ENCODE assay signal across 13 mouse cellular contexts in genomic region chr10:30624161-30625019, GRCm38 (mm10). TPM values are rescaled to one million over a fixed set of nuclear protein-coding genes. Genes with fewer than 3 reads are reported as not detected.
DNase-seq lines count a peak whose midpoint lies in the region; ATAC-seq and TF ChIP-seq lines count a peak whose summit lies in the region.
"Had no signal": no experiment of that assay in that cellular context is flagged by ENCODE, and none has a peak within 500 bp of the region (broad histone marks: within the 10 kb centered on the region; RNA-seq: fewer than 3 reads in every experiment).

No protein-coding gene starts in this region.

- WGBS in lung, embryonic 14.5 days: 63% methylated on average over 5 of the region's 5 CpGs
- WGBS in forebrain, embryonic 15.5 days: 39% methylated on average over 5 of the region's 5 CpGs
- WGBS in intestine, embryonic 16.5 days: 79% methylated on average over 5 of the region's 5 CpGs

- ATAC-seq in lung, embryonic 14.5 days (ENCODE audit: insufficient read depth): no peak
- peak; percentile 86 for ATAC-seq in forebrain, embryonic 15.5 days (replicated peaks)
- no peak for ATAC-seq in intestine, embryonic 16.5 days

- no peaks in the 10 kb centered on the region for H3K27me3 ChIP-seq in lung, embryonic 14.5 days (ENCODE audit: insufficient read depth, low read length)
- H3K27me3 ChIP-seq in forebrain, embryonic 15.5 days: no peaks in the 10 kb centered on the region
- no peaks in the 10 kb centered on the region for H3K27me3 ChIP-seq in intestine, embryonic 16.5 days (replicated peaks; ENCODE audit: control insufficient read depth, insufficient read depth, low read length)
- H3K27me3 ChIP-seq: megakaryocyte, embryonic 14.5 days had no signal

- no peak overlapping the region for H3K4me2 ChIP-seq in lung, embryonic 14.5 days
- no peak overlapping the region for H3K4me2 ChIP-seq in forebrain, embryonic 15.5 days (replicated peaks)
- H3K4me2 ChIP-seq in intestine, embryonic 16.5 days (ENCODE audit: low read depth, low read length): no peak overlapping the region

- no peak for TF ChIP-seq CTCF in lung, embryonic 14.5 days (IDR thresholded peaks at IDR 0.05; ENCODE audit: low read depth)

- no peak overlapping the region for H3K27ac ChIP-seq in lung, embryonic 14.5 days (ENCODE audit: low read depth)
- H3K27ac ChIP-seq in forebrain, embryonic 15.5 days (replicated peaks): peak overlapping the region; percentile 34
- H3K27ac ChIP-seq in intestine, embryonic 16.5 days (ENCODE audit: low read length): no peak overlapping the region
- H3K27ac ChIP-seq: heart, adult 2 months had no signal

- no peaks in the 10 kb centered on the region for H3K9me3 ChIP-seq in lung, embryonic 14.5 days (ENCODE audit: low read depth, low read length)
- no peaks in the 10 kb centered on the region for H3K9me3 ChIP-seq in forebrain, embryonic 15.5 days
- no peaks in the 10 kb centered on the region for H3K9me3 ChIP-seq in intestine, embryonic 16.5 days (ENCODE audit: control insufficient read depth, low read length)

- H3K9ac ChIP-seq in lung, embryonic 14.5 days: no peak overlapping the region
- no peak overlapping the region for H3K9ac ChIP-seq in forebrain, embryonic 15.5 days (replicated peaks)
- H3K9ac ChIP-seq in intestine, embryonic 16.5 days (ENCODE audit: low read depth, low read length): no peak overlapping the region

- peak; percentile 12 for DNase-seq in adrenal gland, postnatal 14 days
- DNase-seq in adrenal gland, postnatal 36 days: no peak
- peak; percentile 40 for DNase-seq in lung, embryonic 14.5 days
- no peak for DNase-seq in lung, adult 18-20 months
- DNase-seq in lung, postnatal 36 days: peak; percentile 25
- no peak for DNase-seq in gastrocnemius, adult 18-20 months (ENCODE audit: low spot score)
- DNase-seq: cerebellum, adult 11-12 months; heart, adult 2 months; layer of hippocampus, postnatal 36 days; liver had no signal

- no peaks in the 10 kb centered on the region for H3K36me3 ChIP-seq in lung, embryonic 14.5 days (ENCODE audit: insufficient read depth)
- no peaks in the 10 kb centered on the region for H3K36me3 ChIP-seq in forebrain, embryonic 15.5 days
- no peaks in the 10 kb centered on the region for H3K36me3 ChIP-seq in intestine, embryonic 16.5 days (ENCODE audit: control insufficient read depth, insufficient read depth, low read length)

- no peak overlapping the region for H3K4me3 ChIP-seq in lung, embryonic 14.5 days (ENCODE audit: low read depth, low read length)
- no peak overlapping the region for H3K4me3 ChIP-seq in forebrain, embryonic 15.5 days
- H3K4me3 ChIP-seq in intestine, embryonic 16.5 days (ENCODE audit: low read length): no peak overlapping the region
- H3K4me3 ChIP-seq: heart, adult 2 months; megakaryocyte, embryonic 14.5 days had no signal

- H3K4me1 ChIP-seq in lung, embryonic 14.5 days (ENCODE audit: insufficient read depth): no peaks in the 10 kb centered on the region
- peaks cover 10% of the 10 kb centered on the region for H3K4me1 ChIP-seq in forebrain, embryonic 15.5 days
- H3K4me1 ChIP-seq in intestine, embryonic 16.5 days (ENCODE audit: control insufficient read depth, insufficient read depth, low read length): no peaks in the 10 kb centered on the region

RNA-seq across cellular contexts. Expression of gene Hint3, which starts 5.0 kb away (rescaled TPM):
- 44.5 and 47.1 TPM in 2 replicates for total RNA-seq in adrenal gland, postnatal 14 days (2021)
- total RNA-seq in adrenal gland, postnatal 36 days (2021): 10 to 100 TPM; 43.6 to 58.2 TPM
- polyA plus RNA-seq in lung, embryonic 14.5 days (2014; fragmentation: Nextera tagmentation; extraction: Ambion mirVana): 21.5 and 22.8 TPM in 2 replicates
- 22.9 and 25.6 TPM in 2 replicates for polyA plus RNA-seq in forebrain, embryonic 15.5 days (2015; fragmentation: Nextera tagmentation; extraction: Ambion mirVana)
- total RNA-seq in gastrocnemius, adult 18-20 months (2021): 10 to 100 TPM; 56.0 to 62.1 TPM
- 37.9 and 42.6 TPM in 2 replicates for polyA plus RNA-seq in intestine, embryonic 16.5 days (2015; fragmentation: Nextera tagmentation; extraction: Ambion mirVana)

RNA-seq across cellular contexts. Expression of gene Trmt11, which starts 23.8 kb away (rescaled TPM):
- total RNA-seq in adrenal gland, postnatal 14 days (2021): 10.3 and 10.8 TPM in 2 replicates
- 10 to 100 TPM in 1 of 2 experiments, 1 to 10 TPM in 1; 9.5 to 10.1 TPM for total RNA-seq in adrenal gland, postnatal 36 days (2021)
- 28.5 and 30.1 TPM in 2 replicates for polyA plus RNA-seq in lung, embryonic 14.5 days (2014; fragmentation: Nextera tagmentation; extraction: Ambion mirVana)
- 24.1 and 24.8 TPM in 2 replicates for polyA plus RNA-seq in forebrain, embryonic 15.5 days (2015; fragmentation: Nextera tagmentation; extraction: Ambion mirVana)
- 1 to 10 TPM; 3.1 to 3.9 TPM for total RNA-seq in gastrocnemius, adult 18-20 months (2021)
- 24.0 and 27.7 TPM in 2 replicates for polyA plus RNA-seq in intestine, embryonic 16.5 days (2015; fragmentation: Nextera tagmentation; extraction: Ambion mirVana)

Comparison
In these comparisons a context has a peak if more than half of its experiments do, and no peak if none do; other contexts are left out.
1. DNase-seq: peak in adrenal gland, postnatal 14 days (single experiment), lung, embryonic 14.5 days (single experiment) and lung, postnatal 36 days (single experiment); none in adrenal gland, postnatal 36 days (0 of 2), lung, adult 18-20 months (0 of 2) and gastrocnemius, adult 18-20 months (single experiment).